Mouse (Mus musculus): ENCODE measurements around the gene Gin1. TPM values are rescaled to one million over a fixed set of nuclear protein-coding genes. Genes with fewer than 3 reads are reported as not detected.

Gin1 gene
- total RNA-seq, 1 experiment from 2014 or later: 16.1 TPM

Other genes with a start within 250 kb of the Gin1 start
- 141 and 153 TPM in 2 replicates for gene D1Ertd622e, start 108.1 kb upstream of the Gin1 start, total RNA-seq (2017)
- gene Ppip5k2, start 239 bp downstream of the Gin1 start, total RNA-seq (2017): 43.8 and 46.6 TPM in 2 replicates

Data from neutrophil, adult 5-6 weeks (primary cell).